Mouse (Mus musculus) E14TG2a.4 (cell line): ENCODE measurements around the gene Ctnnbip1.

ENCODE experiments used
- H3K27me3 ChIP-seq: 2 replicates; pipeline ENCODE4 v1.6.1; 2014; ENCODE audit warnings: low read length, control low read depth; ENCODE audit not compliant: insufficient read depth
- H3K36me3 ChIP-seq: 2 replicates; pipeline ENCODE4 v1.6.1; 2014; ENCODE audit warnings: low read length, control low read depth; ENCODE audit not compliant: insufficient read depth
- H3K4me1 ChIP-seq: replicated peaks from 2 replicates; pipeline ENCODE4 v1.6.1; 2014; ENCODE audit warnings: low read depth, low read length, control low read depth
- H3K4me3 ChIP-seq: replicated peaks from 2 replicates; pipeline ENCODE4 v1.5.1; 2014; ENCODE audit warnings: mild to moderate bottlenecking, low read length
- H3K9me3 ChIP-seq: 2 replicates; pipeline ENCODE4 v1.6.1; 2014; ENCODE audit warnings: low read length, control low read depth
- CTCF ChIP-seq: conservative IDR thresholded peaks from 2 replicates; pipeline ENCODE4 v1.5.1; 2014; ENCODE audit warnings: low read length
- NANOG ChIP-seq: IDR thresholded peaks from 2 replicates; pipeline ENCODE4 v1.6.1; 2014; ENCODE audit warnings: borderline replicate concordance, low read length, mixed read lengths
- POU5F1 ChIP-seq: IDR thresholded peaks from 2 replicates; pipeline ENCODE4 v1.6.1; 2014; ENCODE audit warnings: low read length, borderline replicate concordance

Gene Ctnnbip1

DNA sequence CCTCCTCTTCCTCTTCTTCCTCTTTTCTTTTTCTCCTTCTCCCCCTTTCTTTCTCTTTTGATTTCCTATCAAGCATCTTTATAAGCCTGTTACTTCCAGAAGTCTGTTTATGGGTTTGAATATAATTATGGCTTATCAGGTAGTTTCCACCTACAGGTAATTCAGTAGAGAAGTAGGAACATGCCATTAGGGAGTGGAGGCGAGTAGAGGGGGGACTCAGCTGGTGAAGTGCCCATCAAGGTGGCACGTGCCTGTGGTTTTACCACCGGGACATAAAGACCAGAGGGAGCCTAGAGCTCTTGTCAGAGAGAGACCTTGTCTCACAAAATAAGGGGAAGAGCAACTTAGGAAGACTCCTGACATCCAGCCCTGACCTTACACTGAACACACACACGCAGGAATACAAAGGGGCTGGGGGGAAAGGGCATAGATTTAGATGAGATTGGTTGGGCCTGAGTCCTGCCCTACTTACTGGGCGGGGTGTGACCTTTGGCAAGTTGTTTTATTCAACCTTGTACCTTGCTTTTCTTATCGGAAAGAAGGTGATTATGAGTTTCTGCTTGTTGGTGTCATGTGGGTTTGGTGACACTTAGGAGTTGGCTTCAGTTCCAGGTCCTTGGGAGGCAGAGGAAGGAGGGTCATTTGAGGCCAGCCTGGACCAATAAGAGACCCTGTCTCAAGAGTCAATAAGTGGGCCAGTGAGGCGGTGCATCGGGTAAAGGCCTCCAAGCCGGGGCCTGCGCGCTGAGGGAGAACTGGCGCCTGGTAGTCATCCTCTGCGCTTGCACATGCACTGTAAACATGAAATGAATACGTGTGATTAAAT lies 28.4 kb upstream of the Ctnnbip1 start:
- Histone ChIP-seq H3K27me3 (no peaks in the 10 kb centered on the region), H3K36me3 (peaks cover 74% of the 10 kb centered on the region), H3K4me1 (peaks cover 23% of the 10 kb centered on the region), H3K4me3 (no peak overlapping the region), H3K9me3 (no peaks in the 10 kb centered on the region)
- TF ChIP-seq NANOG (no peak), POU5F1 (no peak), CTCF (no peak)

DNA sequence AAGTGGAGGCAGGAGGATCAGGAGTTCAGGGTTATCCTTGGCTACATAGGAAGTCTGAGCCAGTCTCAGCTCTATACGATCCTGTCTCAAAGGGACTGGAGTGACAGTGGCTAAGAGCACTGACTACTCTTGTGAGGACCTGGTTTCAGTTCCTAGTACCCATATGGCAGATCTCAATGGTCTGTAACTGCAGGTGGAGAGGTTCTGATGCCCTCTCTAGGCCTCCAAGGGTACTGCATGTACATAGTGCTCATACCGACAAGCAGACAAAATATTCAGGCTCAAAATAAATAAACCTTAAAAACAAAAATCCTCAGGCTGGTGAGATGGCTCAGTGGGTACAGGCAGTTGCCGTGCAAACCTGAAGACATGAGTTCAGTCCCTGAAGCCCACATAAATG lies 26.9 kb upstream of the Ctnnbip1 start:
- Histone ChIP-seq H3K27me3 (no peaks in the 10 kb centered on the region), H3K4me3 (no peak overlapping the region), H3K4me1 (peaks cover 24% of the 10 kb centered on the region), H3K9me3 (no peaks in the 10 kb centered on the region), H3K36me3 (peaks cover 88% of the 10 kb centered on the region)
- TF ChIP-seq NANOG (no peak), POU5F1 (no peak), CTCF (peak; percentile 76)

DNA sequence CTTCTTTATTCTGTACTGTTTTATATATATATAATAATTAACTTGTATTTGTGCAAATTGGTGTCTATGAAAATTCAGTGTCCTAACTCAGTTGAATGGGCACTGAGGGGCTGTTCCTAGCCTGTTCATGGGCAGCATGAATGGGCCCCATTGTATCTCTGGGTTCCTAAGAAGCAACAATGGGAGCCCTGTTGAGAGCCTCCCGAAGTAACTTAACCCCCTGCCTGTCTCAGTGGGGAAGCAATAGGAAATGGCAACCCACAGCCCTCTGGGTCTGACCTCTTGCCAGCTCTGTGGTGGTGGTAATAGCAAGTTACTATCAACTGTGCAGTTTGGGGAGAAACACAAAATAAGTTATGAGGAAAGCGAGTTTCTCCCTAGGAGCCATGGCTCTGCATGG lies 21.4 kb upstream of the Ctnnbip1 start:
- no peaks in the 10 kb centered on the region for H3K9me3 ChIP-seq
- TF ChIP-seq POU5F1 = no peak
- no peak for TF ChIP-seq NANOG
- no peak for TF ChIP-seq CTCF
- peaks cover 12% of the 10 kb centered on the region for H3K4me1 ChIP-seq
- no peak overlapping the region for H3K4me3 ChIP-seq
- H3K36me3 ChIP-seq = peaks cover 88% of the 10 kb centered on the region
- no peaks in the 10 kb centered on the region for H3K27me3 ChIP-seq

DNA sequence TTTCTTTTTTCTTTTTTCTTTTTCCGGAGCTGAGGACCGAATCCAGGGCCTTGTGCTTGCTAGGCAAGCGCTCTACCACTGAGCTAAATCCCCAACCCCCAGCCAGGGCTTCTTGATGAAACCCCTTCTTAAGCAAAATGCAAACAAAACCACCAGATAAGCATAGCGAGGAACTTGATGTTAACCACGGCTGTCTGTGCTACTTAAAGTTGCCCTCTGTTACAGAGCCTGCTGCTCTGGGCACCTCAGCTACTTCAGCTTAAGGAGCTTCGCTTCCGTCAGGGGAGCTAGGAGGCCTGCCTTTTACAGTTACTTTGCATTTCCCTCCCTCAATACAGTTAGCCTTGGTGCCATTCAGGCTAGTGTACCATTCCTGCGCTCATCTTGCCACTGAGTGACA lies 19.1 kb upstream of the Ctnnbip1 start:
- Histone ChIP-seq H3K4me1 (peaks cover 20% of the 10 kb centered on the region), H3K4me3 (no peak overlapping the region), H3K36me3 (peaks cover 78% of the 10 kb centered on the region), H3K27me3 (no peaks in the 10 kb centered on the region), H3K9me3 (no peaks in the 10 kb centered on the region)
- TF ChIP-seq NANOG (no peak), CTCF (no peak), POU5F1 (no peak)

DNA sequence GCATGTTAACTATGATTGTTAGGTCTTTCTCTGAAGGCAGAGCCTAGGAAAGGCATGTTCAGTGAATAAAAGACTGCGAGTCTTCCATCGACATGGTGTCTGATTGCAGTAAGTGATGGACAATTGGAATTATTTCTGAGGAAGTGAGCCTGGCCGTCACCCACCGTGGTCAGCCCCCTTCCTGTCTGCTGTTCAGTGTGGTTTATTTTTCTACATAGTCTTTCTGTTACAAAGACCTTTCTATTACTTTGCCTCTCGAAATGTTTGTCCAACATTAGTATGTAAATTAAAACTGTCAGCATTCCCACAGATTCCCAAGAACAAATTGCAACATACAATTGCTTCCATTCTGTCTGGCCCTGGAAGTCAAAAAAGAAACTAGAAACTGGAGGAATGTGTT lies 18.2 kb upstream of the Ctnnbip1 start:
- Histone ChIP-seq H3K27me3 (no peaks in the 10 kb centered on the region), H3K4me1 (peaks cover 25% of the 10 kb centered on the region), H3K9me3 (no peaks in the 10 kb centered on the region), H3K36me3 (peaks cover 69% of the 10 kb centered on the region), H3K4me3 (no peak overlapping the region)
- TF ChIP-seq POU5F1 (no peak), NANOG (no peak), CTCF (no peak)

DNA sequence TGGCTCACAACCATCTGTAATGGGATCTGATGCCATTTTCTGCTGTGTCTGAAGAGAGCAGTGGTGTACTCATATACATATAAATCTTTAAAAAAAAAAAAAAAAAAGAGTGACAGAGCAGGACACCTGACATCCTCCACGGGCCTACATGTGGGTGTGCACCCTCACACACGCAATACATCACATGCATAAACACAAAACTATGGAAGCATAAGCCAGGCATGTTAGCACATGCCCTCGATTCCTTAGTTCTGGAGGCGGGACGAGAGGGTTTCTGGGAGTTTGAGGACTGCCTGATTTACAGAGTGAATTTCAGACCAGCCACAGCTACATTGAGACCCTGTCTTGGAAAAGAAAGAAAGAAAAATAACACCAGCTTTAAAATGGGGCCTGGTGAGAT lies 13.7 kb upstream of the Ctnnbip1 start:
- TF ChIP-seq CTCF (no peak), NANOG (no peak), POU5F1 (no peak)
- peaks cover 30% of the 10 kb centered on the region for H3K36me3 ChIP-seq
- H3K4me1 ChIP-seq = peaks cover 19% of the 10 kb centered on the region
- H3K27me3 ChIP-seq = no peaks in the 10 kb centered on the region
- H3K9me3 ChIP-seq = no peaks in the 10 kb centered on the region
- H3K4me3 ChIP-seq = no peak overlapping the region

DNA sequence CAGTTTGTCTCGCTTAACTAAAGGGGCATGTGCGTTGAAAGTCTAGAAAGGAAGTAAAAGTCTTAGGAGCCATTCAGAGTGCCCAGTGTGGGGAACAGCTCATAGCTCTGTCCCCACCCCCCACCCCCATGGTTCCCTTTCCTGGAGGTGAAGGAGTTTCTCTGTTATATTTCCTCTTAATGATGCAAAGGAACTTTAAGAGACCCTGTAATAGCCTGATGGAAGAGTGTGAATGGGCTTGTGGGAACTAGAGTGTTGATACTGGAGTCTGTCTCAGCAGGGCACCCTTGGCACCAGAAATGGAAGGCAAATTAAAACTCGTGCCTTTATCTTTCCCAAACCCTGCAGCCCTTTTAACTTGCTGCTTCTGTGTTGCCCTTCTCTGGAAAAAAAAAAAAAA lies 13.2 kb upstream of the Ctnnbip1 start:
- TF ChIP-seq POU5F1 (no peak), NANOG (no peak), CTCF (no peak)

DNA sequence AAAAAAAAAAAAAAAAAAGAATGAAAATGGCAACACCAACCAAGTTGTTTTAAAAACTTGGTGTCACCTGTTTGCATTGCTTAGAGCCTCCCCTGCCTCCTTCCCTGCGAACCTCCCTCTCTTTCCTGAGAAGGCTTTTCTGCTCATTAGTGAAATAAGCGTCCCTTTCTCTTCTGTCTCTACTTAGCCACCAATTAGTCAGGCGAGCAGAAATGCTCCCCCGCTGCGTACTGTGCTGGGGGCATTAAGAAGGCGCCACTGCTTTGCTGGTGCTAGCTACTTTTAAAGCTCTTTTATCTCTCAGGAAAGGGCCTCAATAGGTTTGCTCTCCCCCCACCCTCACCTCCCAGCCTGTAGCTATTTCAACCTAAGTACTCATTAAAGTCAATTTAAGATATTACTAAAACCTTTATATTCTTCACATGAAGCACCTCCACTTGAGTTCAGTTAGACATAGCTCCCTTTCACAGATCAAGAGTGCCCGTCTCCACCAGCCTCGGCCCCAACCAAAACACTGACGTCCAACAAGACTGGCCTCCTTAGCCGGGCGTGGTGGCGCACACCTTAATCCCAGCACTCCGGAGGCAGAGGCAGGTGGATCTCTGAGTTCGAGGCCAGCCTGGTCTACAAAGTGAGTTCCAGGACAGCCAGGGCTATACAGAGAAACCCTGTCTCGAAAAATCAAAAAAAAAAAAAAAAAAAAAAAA lies 12.6 kb upstream of the Ctnnbip1 start:
- H3K4me3 ChIP-seq = no peak overlapping the region
- H3K4me1 ChIP-seq = peaks cover 19% of the 10 kb centered on the region
- H3K36me3 ChIP-seq = peaks cover 19% of the 10 kb centered on the region
- H3K27me3 ChIP-seq = no peaks in the 10 kb centered on the region
- TF ChIP-seq POU5F1 (no peak), CTCF (no peak), NANOG (no peak)
- H3K9me3 ChIP-seq = no peaks in the 10 kb centered on the region

More for the DNA sequence above, 13.2 kb upstream of the Ctnnbip1 start:
- peaks cover 25% of the 10 kb centered on the region for H3K36me3 ChIP-seq
- H3K4me1 ChIP-seq = peaks cover 19% of the 10 kb centered on the region
- no peak overlapping the region for H3K4me3 ChIP-seq
- H3K9me3 ChIP-seq = no peaks in the 10 kb centered on the region
- H3K27me3 ChIP-seq = no peaks in the 10 kb centered on the region
